Mouse (Mus musculus) intestine, embryonic 14.5 days (tissue): ENCODE measurements around the gene Fos. TPM values are rescaled to one million over a fixed set of nuclear protein-coding genes. Genes with fewer than 3 reads are reported as not detected.

ENCODE experiments used
- ATAC-seq: fragments of 200-750 bp; cut with Nextera tagmentation; replicated peaks from 2 replicates; pipeline ENCODE4 v1.8.0; 2017; ENCODE audit warnings: low read depth, moderate number of reproducible peaks, moderate TSS enrichment, moderate library complexity; ENCODE audit not compliant: low FRiP score, low TSS enrichment
- DNase-seq: peaks from one replicate; pipeline ENCODE4 v3.0.0-alpha.2; 2018; ENCODE audit warnings: low spot score
- H3K27ac ChIP-seq: fragments of 300-500 bp; sonication (generic); 2 replicates; pipeline ENCODE4 v1.5.1; 2014; ENCODE audit warnings: low read depth, mild to moderate bottlenecking, control low read depth
- H3K27me3 ChIP-seq: fragments of 300-500 bp; sonication (generic); replicated peaks from 2 replicates; pipeline ENCODE4 v1.6.1; 2014; ENCODE audit warnings: low read length, control low read depth; ENCODE audit not compliant: control insufficient read depth, insufficient read depth
- H3K36me3 ChIP-seq: fragments of 300-500 bp; sonication (generic); 2 replicates; pipeline ENCODE4 v1.6.1; 2014; ENCODE audit warnings: low read length, control low read depth; ENCODE audit not compliant: control insufficient read depth, insufficient read depth
- H3K4me1 ChIP-seq: fragments of 300-500 bp; sonication (generic); replicated peaks from 2 replicates; pipeline ENCODE4 v1.6.1; 2014; ENCODE audit warnings: low read length, control low read depth, mixed read lengths; ENCODE audit not compliant: control insufficient read depth, insufficient read depth
- H3K4me2 ChIP-seq: fragments of 300-500 bp; sonication (generic); 2 replicates; pipeline ENCODE4 v1.6.1; 2014; ENCODE audit warnings: low read length
- H3K4me3 ChIP-seq: fragments of 300-500 bp; sonication (generic); 2 replicates; pipeline ENCODE4 v1.5.1; 2014; ENCODE audit warnings: low read depth, low read length, control low read depth, mixed read lengths
- H3K9ac ChIP-seq: fragments of 300-500 bp; sonication (generic); 2 replicates; pipeline ENCODE4 v1.6.1; 2014; ENCODE audit warnings: mild to moderate bottlenecking, low read length
- H3K9me3 ChIP-seq: fragments of 300-500 bp; sonication (generic); 2 replicates; pipeline ENCODE4 v1.6.1; 2016; ENCODE audit warnings: low read length, control low read depth; ENCODE audit not compliant: control insufficient read depth
- WGBS: fragments of 180-500 bp; shearing (Covaris S2); extraction: QIAGEN DNeasy Blood & Tissue Kit; methylation state at CpG from one replicate; pipeline ENCODE4 v1.1.7; 2014; 5-methylcytosine and 5-hydroxymethylcytosine counted together
- polyA plus RNA-seq: library from polyadenylated mRNA; unstranded; fragments of >200 nt; fragmentation: Nextera tagmentation; extraction: Ambion mirVana; gene quantifications from 2 replicates; pipeline ENCODE4 v1.2.1, GENCODE M21; 2014

Fos gene
- polyA plus RNA-seq, 1 experiment from 2014 or later = 2.7 TPM

GRCm38 (mm10) chr12:85436021-85436621, 37.6 kb upstream of the Fos start:
- ATAC-seq (no peak; the same call in 1 of the 2 replicates), DNase-seq (no peak)
- Histone ChIP-seq H3K9ac (no peak overlapping the region), H3K4me1 (peaks cover 11% of the 10 kb centered on the region), H3K4me3 (no peak overlapping the region), H3K27me3 (no peaks in the 10 kb centered on the region), H3K27ac (peak overlapping the region; percentile 51), H3K36me3 (no peaks in the 10 kb centered on the region), H3K4me2 (no peak overlapping the region), H3K9me3 (no peaks in the 10 kb centered on the region)
- WGBS = 40% methylated on average over 10 of the region's 10 CpGs

GRCm38 (mm10) chr12:85437172-85437876, 36.4 kb upstream of the Fos start:
- ATAC-seq = no peak

GRCm38 (mm10) chr12:85443456-85443855, 30.2 kb upstream of the Fos start:
- no peak for ATAC-seq
- WGBS = 93% methylated on average over 1 of the region's 1 CpGs

More at GRCm38 (mm10) chr12:85437172-85437876, 36.4 kb upstream of the Fos start:
- Histone ChIP-seq H3K9me3 (no peaks in the 10 kb centered on the region), H3K4me2 (no peak overlapping the region), H3K9ac (no peak overlapping the region), H3K4me3 (no peak overlapping the region), H3K36me3 (no peaks in the 10 kb centered on the region), H3K27me3 (no peaks in the 10 kb centered on the region), H3K4me1 (peaks cover 11% of the 10 kb centered on the region), H3K27ac (0 out of 2 replicates have a peak overlapping the region, but pooled peaks have one; percentile 39)
- no peak for DNase-seq
- 62% methylated on average over 17 of the region's 17 CpGs for WGBS

GRCm38 (mm10) chr12:85444646-85445045, 29.0 kb upstream of the Fos start:
- no peak for DNase-seq
- Histone ChIP-seq H3K36me3 (no peaks in the 10 kb centered on the region), H3K27ac (no peak overlapping the region), H3K27me3 (no peaks in the 10 kb centered on the region), H3K4me3 (no peak overlapping the region), H3K4me1 (peaks cover 3% of the 10 kb centered on the region; the same call in 1 of the 2 replicates), H3K9me3 (no peaks in the 10 kb centered on the region), H3K9ac (no peak overlapping the region), H3K4me2 (0 out of 2 replicates have a peak overlapping the region, but pooled peaks have one; percentile 14)
- no peak for ATAC-seq
- 51% methylated on average over 6 of the region's 6 CpGs for WGBS

More at GRCm38 (mm10) chr12:85443456-85443855, 30.2 kb upstream of the Fos start:
- Histone ChIP-seq H3K36me3 (no peaks in the 10 kb centered on the region), H3K4me1 (peaks cover 3% of the 10 kb centered on the region; the same call in 1 of the 2 replicates), H3K9me3 (no peaks in the 10 kb centered on the region), H3K27me3 (no peaks in the 10 kb centered on the region), H3K4me2 (no peak overlapping the region), H3K4me3 (no peak overlapping the region), H3K27ac (no peak overlapping the region), H3K9ac (no peak overlapping the region)
- DNase-seq = no peak

- H3K9me3 ChIP-seq = no peaks in the 10 kb centered on the region
- DNase-seq (no peak), ATAC-seq (no peak)
- no peak overlapping the region for H3K9ac ChIP-seq
- H3K27me3 ChIP-seq = no peaks in the 10 kb centered on the region
- 72% methylated on average over 6 of the region's 6 CpGs for WGBS
- no peak overlapping the region for H3K4me3 ChIP-seq
- H3K4me1 ChIP-seq = peaks cover 6% of the 10 kb centered on the region
- H3K4me2 ChIP-seq = no peak overlapping the region
- H3K36me3 ChIP-seq = no peaks in the 10 kb centered on the region
- H3K27ac ChIP-seq = no peak overlapping the region
These were observed 26.7 kb upstream of the Fos start for GRCm38 (mm10) chr12:85447009-85447408.

- no peaks in the 10 kb centered on the region for H3K36me3 ChIP-seq
- WGBS = 46% methylated on average over 4 of the region's 4 CpGs
- H3K4me1 ChIP-seq = peaks cover 9% of the 10 kb centered on the region
- H3K4me3 ChIP-seq = no peak overlapping the region
- no peak overlapping the region for H3K4me2 ChIP-seq
- no peaks in the 10 kb centered on the region for H3K9me3 ChIP-seq
- ATAC-seq (no peak), DNase-seq (no peak)
- H3K9ac ChIP-seq = no peak overlapping the region
- H3K27ac ChIP-seq = no peak overlapping the region
- H3K27me3 ChIP-seq = no peaks in the 10 kb centered on the region
These were observed 26.2 kb upstream of the Fos start for GRCm38 (mm10) chr12:85447490-85447889.

GRCm38 (mm10) chr12:85449478-85449877, 24.2 kb upstream of the Fos start:
- peaks cover 9% of the 10 kb centered on the region for H3K4me1 ChIP-seq
- no peaks in the 10 kb centered on the region for H3K36me3 ChIP-seq
- WGBS = 83% methylated on average over 1 of the region's 1 CpGs
- H3K9me3 ChIP-seq = no peaks in the 10 kb centered on the region
- DNase-seq = no peak
- H3K9ac ChIP-seq = no peak overlapping the region
- peak overlapping the region; percentile 5; the same call in 1 of the 2 replicates for H3K27ac ChIP-seq
- no peak overlapping the region for H3K4me3 ChIP-seq
- no peak overlapping the region for H3K4me2 ChIP-seq
- no peak for ATAC-seq
- no peaks in the 10 kb centered on the region for H3K27me3 ChIP-seq

GRCm38 (mm10) chr12:85451693-85452491, 21.8 kb upstream of the Fos start:
- Histone ChIP-seq H3K27me3 (no peaks in the 10 kb centered on the region), H3K4me3 (peak overlapping the region; percentile 2; the same call in 1 of the 2 replicates), H3K27ac (peak overlapping the region; percentile 88), H3K36me3 (no peaks in the 10 kb centered on the region), H3K9ac (peak overlapping the region; percentile 14; the same call in 1 of the 2 replicates), H3K4me1 (peaks cover 20% of the 10 kb centered on the region), H3K9me3 (no peaks in the 10 kb centered on the region), H3K4me2 (peak overlapping the region; percentile 43)
- ATAC-seq = peak; percentile 44
- peak; percentile 79 for DNase-seq
- 23% methylated on average over 22 of the region's 22 CpGs for WGBS
